Comparison of ENCODE assay signal across 10 mouse cellular contexts in genomic region chr5:21371920-21372319, GRCm38 (mm10). TPM values are rescaled to one million over a fixed set of nuclear protein-coding genes. Genes with fewer than 3 reads are reported as not detected.
DNase-seq lines count a peak whose midpoint lies in the region; ATAC-seq and TF ChIP-seq lines count a peak whose summit lies in the region.
"Had no signal": no experiment of that assay in that cellular context is flagged by ENCODE, and none has a peak within 500 bp of the region (broad histone marks: within the 10 kb centered on the region; RNA-seq: fewer than 3 reads in every experiment).

No protein-coding gene starts in this region.

- H3K36me3 ChIP-seq in forebrain, embryonic 10.5 days (replicated peaks) = no peaks in the 10 kb centered on the region
- no peaks in the 10 kb centered on the region for H3K36me3 ChIP-seq in intestine, embryonic 15.5 days
- no peaks in the 10 kb centered on the region for H3K36me3 ChIP-seq in midbrain, postnatal 0 days (ENCODE audit: insufficient read depth, low read length)

- peak overlapping the region; percentile 55 for H3K4me3 ChIP-seq in layer of hippocampus, adult 2 months
- peak overlapping the region; percentile 66 for H3K4me3 ChIP-seq in forebrain, embryonic 10.5 days
- H3K4me3 ChIP-seq in intestine, embryonic 15.5 days (replicated peaks) = no peak overlapping the region
- peak overlapping the region; percentile 41 for H3K4me3 ChIP-seq in midbrain, postnatal 0 days (ENCODE audit: low read depth, low read length)

- TF ChIP-seq CTCF in layer of hippocampus, adult 2 months (conservative IDR thresholded peaks at IDR 0.05) = no peak
- TF ChIP-seq CTCF in midbrain, postnatal 0 days (IDR thresholded peaks at IDR 0.05) = no peak

- DNase-seq in layer of hippocampus, adult 2 months (ENCODE audit: low spot score in 2 of 2) = no peak
- DNase-seq in layer of hippocampus, postnatal 25 days (ENCODE audit: extremely low spot score in 1 of 2, low spot score in 1 of 2) = no peak
- no peak for DNase-seq in forebrain, embryonic 10.5 days (ENCODE audit: extremely low spot score, low spot score)
- peak; percentile 27 for DNase-seq in midbrain, postnatal 0 days (ENCODE audit: low spot score)
- DNase-seq in ovary, postnatal 36 days (ENCODE audit: low spot score) = no peak
- no peak for DNase-seq in layer of hippocampus, postnatal 14 days (ENCODE audit: low spot score in 2 of 2)

- 41% methylated on average over 5 of the region's 5 CpGs for WGBS in forebrain, embryonic 10.5 days
- WGBS in intestine, embryonic 15.5 days = 51% methylated on average over 5 of the region's 5 CpGs
- WGBS in midbrain, postnatal 0 days = 30% methylated on average over 5 of the region's 5 CpGs

- no peak overlapping the region for H3K27ac ChIP-seq in layer of hippocampus, adult 2 months
- H3K27ac ChIP-seq in forebrain, embryonic 10.5 days = no peak overlapping the region
- no peak overlapping the region for H3K27ac ChIP-seq in intestine, embryonic 15.5 days
- H3K27ac ChIP-seq in midbrain, postnatal 0 days (ENCODE audit: low read depth, low read length) = 0 out of 2 replicates have a peak overlapping the region, but pooled peaks have one; percentile 32

- no peak overlapping the region for H3K9ac ChIP-seq in intestine, embryonic 15.5 days
- H3K9ac ChIP-seq in midbrain, postnatal 0 days (replicated peaks; ENCODE audit: low read length, poor library complexity, severe bottlenecking) = peak overlapping the region; percentile 60; the same call in 1 of the 2 replicates

- no peak for ATAC-seq in intestine, embryonic 15.5 days
- peak; percentile 76 for ATAC-seq in midbrain, postnatal 0 days (ENCODE audit: low FRiP score)
- ATAC-seq in erythroblast, adult 5-6 weeks (replicated peaks; ENCODE audit: low FRiP score, poor library complexity, severe bottlenecking) = no peak

- H3K9me3 ChIP-seq in forebrain, embryonic 10.5 days = no peaks in the 10 kb centered on the region
- no peaks in the 10 kb centered on the region for H3K9me3 ChIP-seq in intestine, embryonic 15.5 days
- H3K9me3 ChIP-seq in midbrain, postnatal 0 days (ENCODE audit: low read length) = no peaks in the 10 kb centered on the region

- H3K4me2 ChIP-seq in intestine, embryonic 15.5 days (replicated peaks) = peak overlapping the region; percentile 98
- H3K4me2 ChIP-seq in midbrain, postnatal 0 days (ENCODE audit: low read depth, low read length, poor library complexity, severe bottlenecking) = peak overlapping the region; percentile 92

- peaks cover 30% of the 10 kb centered on the region for H3K4me1 ChIP-seq in forebrain, embryonic 10.5 days
- H3K4me1 ChIP-seq in intestine, embryonic 15.5 days (replicated peaks) = peaks cover 6% of the 10 kb centered on the region
- no peaks in the 10 kb centered on the region for H3K4me1 ChIP-seq in midbrain, postnatal 0 days (ENCODE audit: insufficient read depth, low read length)

- peaks cover 17% of the 10 kb centered on the region for H3K27me3 ChIP-seq in forebrain, embryonic 10.5 days (ENCODE audit: poor library complexity, severe bottlenecking)
- H3K27me3 ChIP-seq in intestine, embryonic 15.5 days (replicated peaks) = no peaks in the 10 kb centered on the region
- no peaks in the 10 kb centered on the region for H3K27me3 ChIP-seq in midbrain, postnatal 0 days (ENCODE audit: insufficient read depth, low read length)

RNA-seq across cellular contexts. Expression of gene Fgl2, which starts 0.5 kb away (rescaled TPM):
- total RNA-seq in layer of hippocampus, adult 2 months (2021) = 1 to 10 TPM; 1.6 to 2.0 TPM
- total RNA-seq in layer of hippocampus, postnatal 25 days (2021) = 1 to 10 TPM; 1.2 to 2.4 TPM
- 0.98 and 1.1 TPM in 2 replicates for polyA plus RNA-seq in forebrain, embryonic 10.5 days (2016; fragmentation: Nextera tagmentation; extraction: Ambion mirVana)
- 8.6 and 11.0 TPM in 2 replicates for polyA plus RNA-seq in intestine, embryonic 15.5 days (2015; fragmentation: Nextera tagmentation; extraction: Ambion mirVana)
- 3.0 and 4.1 TPM in 2 replicates for total RNA-seq in midbrain, postnatal 0 days (2014; rRNA removed)
- polyA plus RNA-seq in midbrain, postnatal 0 days (2015; fragmentation: Nextera tagmentation; extraction: Ambion mirVana) = 1.7 and 1.9 TPM in 2 replicates
- 12.1 and 14.8 TPM in 2 replicates for total RNA-seq in erythroblast, adult 5-6 weeks (2015; ENCODE audit: low replicate concordance)
- 10.0 and 10.7 TPM in 2 replicates for total RNA-seq in erythroblast, adult 5-6 weeks (2017; ENCODE audit: low replicate concordance)
- total RNA-seq in layer of hippocampus, postnatal 14 days (2021) = 1 to 10 TPM; 2.9 to 3.5 TPM

RNA-seq across cellular contexts. Expression of gene Ccdc146, which starts 52.6 kb away (rescaled TPM):
- total RNA-seq in layer of hippocampus, adult 2 months (2021) = under 1 TPM; 0.20 to 0.28 TPM
- total RNA-seq in layer of hippocampus, postnatal 25 days (2021) = under 1 TPM; 0.20 to 0.47 TPM
- 0.07 TPM in 1 of 2 replicates, not detected in the other for polyA plus RNA-seq in forebrain, embryonic 10.5 days (2016; fragmentation: Nextera tagmentation; extraction: Ambion mirVana)
- 0.24 TPM in 2 replicates for polyA plus RNA-seq in intestine, embryonic 15.5 days (2015; fragmentation: Nextera tagmentation; extraction: Ambion mirVana)
- 0.14 and 0.27 TPM in 2 replicates for total RNA-seq in midbrain, postnatal 0 days (2014; rRNA removed)
- polyA plus RNA-seq in midbrain, postnatal 0 days (2015; fragmentation: Nextera tagmentation; extraction: Ambion mirVana) = 0.43 and 0.74 TPM in 2 replicates
- total RNA-seq in erythroblast, adult 5-6 weeks (2015; ENCODE audit: low replicate concordance) = not detected in 2 replicates
- total RNA-seq in erythroblast, adult 5-6 weeks (2017; ENCODE audit: low replicate concordance) = not detected in 2 replicates
- 1 to 10 TPM; 1.1 to 1.2 TPM for total RNA-seq in layer of hippocampus, postnatal 14 days (2021)
- total RNA-seq: ES-E14; left cerebral cortex, adult 18-20 months had no signal

RNA-seq across cellular contexts. Expression of gene Fam185a, which starts 52.8 kb away (rescaled TPM):
- 10 to 100 TPM; 12.1 to 13.2 TPM for total RNA-seq in layer of hippocampus, adult 2 months (2021)
- total RNA-seq in layer of hippocampus, postnatal 25 days (2021) = 10 to 100 TPM; 11.2 to 12.4 TPM
- polyA plus RNA-seq in forebrain, embryonic 10.5 days (2016; fragmentation: Nextera tagmentation; extraction: Ambion mirVana) = 6.1 and 7.1 TPM in 2 replicates
- polyA plus RNA-seq in intestine, embryonic 15.5 days (2015; fragmentation: Nextera tagmentation; extraction: Ambion mirVana) = 9.7 and 10.4 TPM in 2 replicates
- 13.2 and 13.5 TPM in 2 replicates for total RNA-seq in midbrain, postnatal 0 days (2014; rRNA removed)
- polyA plus RNA-seq in midbrain, postnatal 0 days (2015; fragmentation: Nextera tagmentation; extraction: Ambion mirVana) = 10.1 and 10.8 TPM in 2 replicates
- total RNA-seq in erythroblast, adult 5-6 weeks (2015; ENCODE audit: low replicate concordance) = 0.96 and 1.5 TPM in 2 replicates
- 0.51 and 1.8 TPM in 2 replicates for total RNA-seq in erythroblast, adult 5-6 weeks (2017; ENCODE audit: low replicate concordance)
- total RNA-seq in layer of hippocampus, postnatal 14 days (2021) = 10 to 100 TPM; 11.7 to 12.5 TPM
